ENCODE assay signal across 18 mouse cellular contexts in the genomic region with DNA sequence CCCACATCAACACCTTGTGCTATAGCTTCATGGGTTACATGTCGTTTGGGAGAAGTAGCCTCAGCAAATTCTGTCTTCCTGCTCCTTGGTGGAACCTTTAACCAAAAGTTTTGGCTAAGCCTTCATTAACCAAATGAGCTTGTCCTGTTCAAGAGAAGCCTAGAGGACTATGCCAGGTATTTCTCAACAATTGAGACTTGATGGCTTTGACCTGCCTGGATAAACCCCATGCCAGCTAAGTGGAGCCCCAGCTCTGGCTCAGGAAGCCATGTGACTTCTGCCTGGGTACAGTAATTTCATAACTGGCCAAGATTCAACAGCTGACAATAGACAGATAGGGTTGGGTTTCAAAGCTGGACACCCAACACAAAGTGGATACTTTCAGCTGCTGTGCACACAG.
A peak's percentile ranks its signal among the peaks of the same experiment; 100 is the strongest.
DNase-seq lines count a peak whose midpoint lies in the region; ATAC-seq and TF ChIP-seq lines count a peak whose summit lies in the region.
"Had no signal": no experiment of that assay in that cellular context is flagged by ENCODE, and none has a peak within 500 bp of the region (broad histone marks: within the 10 kb centered on the region; RNA-seq: fewer than 3 reads in every experiment).

No protein-coding gene starts in this region.

- H3K27ac ChIP-seq in liver, adult 2 months (replicated peaks; ENCODE audit: insufficient read depth, low read depth, low read length): no peak overlapping the region

- no peaks in the 10 kb centered on the region for H3K4me1 ChIP-seq in liver, adult 2 months (ENCODE audit: control insufficient read depth, insufficient read depth, low read length)

- H3K4me3 ChIP-seq in liver, adult 2 months (ENCODE audit: insufficient read depth, low read depth, low read length): no peak overlapping the region

- no peak for TF ChIP-seq POLR2A in liver, adult 2 months (IDR thresholded peaks at IDR 0.05; ENCODE audit: extremely low read depth, insufficient read depth, low read length)

- whole genome bisulfite sequencing in liver, adult 2 months: 78% methylated on average over 1 of the region's 1 CpGs

- no peak overlapping the region for H3K9ac ChIP-seq in liver, adult 2 months (ENCODE audit: low read depth, low read length)

- TF ChIP-seq CTCF in liver, adult 2 months (IDR thresholded peaks at IDR 0.05; ENCODE audit: low read depth, low read length): no peak

- no peaks in the 10 kb centered on the region for H3K79me2 ChIP-seq in liver, adult 2 months (ENCODE audit: control insufficient read depth, insufficient read depth, low read length)

- DNase-seq in liver, adult 2 months (ENCODE audit: extremely low read depth, low read depth, low spot score): peak; percentile 64
- no peak for DNase-seq in liver
- DNase-seq in fat pad, adult 2 months (ENCODE audit: extremely low read depth, low read depth, low spot score): peak; percentile 76
- DNase-seq: adrenal gland, adult 2 months; adrenal gland, adult 8-10 months; adrenal gland, postnatal 10 days; adrenal gland, postnatal 14 days; adrenal gland, postnatal 25 days; adrenal gland, postnatal 36 days; B cell, adult 2 months; cerebellum, adult 11 months; cerebellum, adult 11-12 months had no signal

- H3K27me3 ChIP-seq in liver, adult 2 months (ENCODE audit: control insufficient read depth, insufficient read depth, low read length): 0 out of 2 replicates have a peak, but pooled peaks cover 2% of the 10 kb centered on the region
- H3K27me3 ChIP-seq: CH12.LX, Patski had no signal

- no peak for ATAC-seq in granulocyte monocyte progenitor cell, adult 5-6 weeks (replicated peaks; ENCODE audit: poor library complexity, severe bottlenecking)
- ATAC-seq: activated CD4-positive, CD25-positive, alpha-beta regulatory T cell, adult 4 months; CD4-positive, CD25-positive, alpha-beta regulatory T cell, adult 4 months; Patski had no signal

- H3K36me3 ChIP-seq in liver, adult 2 months (ENCODE audit: control insufficient read depth, insufficient read depth, low read length): no peaks in the 10 kb centered on the region
- H3K36me3 ChIP-seq: G1E had no signal
